Mouse (Mus musculus) urinary bladder, postnatal 4 days (tissue): ENCODE measurements around the gene Myadml2.
"Not testable (repeated sequence)": the region's sequence is repeated elsewhere in the genome, so short reads cannot be mapped to it uniquely, and the experiment has no call there.

ENCODE experiments used
- DNase-seq, 2 experiments: peaks; one replicate each; pipeline ENCODE4 v3.0.0; 2021 to 2022; ENCODE audit warnings: low spot score in 2 of 2

Myadml2 gene

GRCm38 (mm10) chr11:120648001-120648476 lies at the start of gene Myadml2:
Gene Myadml2 (minus strand): TSS chr11:120648158.
- DNase-seq = no peak

GRCm38 (mm10) chr11:120697741-120698140 lies 49.8 kb upstream of the Myadml2 start:
- DNase-seq = no peak

GRCm38 (mm10) chr11:120696568-120696967 lies 48.6 kb upstream of the Myadml2 start:
- DNase-seq = no peak

GRCm38 (mm10) chr11:120695641-120696040 lies 47.7 kb upstream of the Myadml2 start:
- DNase-seq = no peak

GRCm38 (mm10) chr11:120695184-120695583 lies 47.2 kb upstream of the Myadml2 start:
- no peak for DNase-seq

GRCm38 (mm10) chr11:120693461-120693860 lies 45.5 kb upstream of the Myadml2 start:
- no peak for DNase-seq

- no peak for DNase-seq
Observed at GRCm38 (mm10) chr11:120692471-120693011, 44.6 kb upstream of the Myadml2 start.

GRCm38 (mm10) chr11:120689365-120689764 lies 41.4 kb upstream of the Myadml2 start:
- DNase-seq = no peak

- DNase-seq = no peak
Observed at GRCm38 (mm10) chr11:120686650-120687272, 38.8 kb upstream of the Myadml2 start.

- no peak for DNase-seq
Observed at GRCm38 (mm10) chr11:120684660-120685059, 36.7 kb upstream of the Myadml2 start.

- DNase-seq = no peak
Observed at GRCm38 (mm10) chr11:120684086-120684485, 36.1 kb upstream of the Myadml2 start.

GRCm38 (mm10) chr11:120683536-120683935 lies 35.6 kb upstream of the Myadml2 start:
- DNase-seq = no peak

GRCm38 (mm10) chr11:120682683-120683082 lies 34.7 kb upstream of the Myadml2 start:
- no peak for DNase-seq

GRCm38 (mm10) chr11:120679909-120680308 lies 32.0 kb upstream of the Myadml2 start:
- no peak for DNase-seq

- DNase-seq = no peak
Observed at GRCm38 (mm10) chr11:120676951-120677350, 29.0 kb upstream of the Myadml2 start.

GRCm38 (mm10) chr11:120675875-120676274 lies 27.9 kb upstream of the Myadml2 start:
- DNase-seq = not testable (repeated sequence)

GRCm38 (mm10) chr11:120673594-120674122 lies 25.7 kb upstream of the Myadml2 start:
- no peak for DNase-seq

- peak; percentile 94 to 97 for DNase-seq
Observed at GRCm38 (mm10) chr11:120672687-120673593, 25.0 kb upstream of the Myadml2 start, which contains the start of gene Aspscr1. Gene Aspscr1 (plus strand): TSS chr11:120672973.

GRCm38 (mm10) chr11:120666617-120667016 lies 18.7 kb upstream of the Myadml2 start:
- no peak for DNase-seq

GRCm38 (mm10) chr11:120665406-120665805 lies 17.4 kb upstream of the Myadml2 start:
- DNase-seq = peak in 1 of 2 experiments; percentile 62

GRCm38 (mm10) chr11:120663714-120664113 lies 15.8 kb upstream of the Myadml2 start:
- no peak for DNase-seq

- no peak for DNase-seq
Observed at GRCm38 (mm10) chr11:120662759-120663158, 14.8 kb upstream of the Myadml2 start.
